Mouse (Mus musculus): ENCODE results near the gene Ccdc28b. TPM values are rescaled to one million over a fixed set of nuclear protein-coding genes. Genes with fewer than 3 reads are reported as not detected.

The Ccdc28b gene
- polyA plus RNA-seq, 1 experiment, result not detected

DNA sequence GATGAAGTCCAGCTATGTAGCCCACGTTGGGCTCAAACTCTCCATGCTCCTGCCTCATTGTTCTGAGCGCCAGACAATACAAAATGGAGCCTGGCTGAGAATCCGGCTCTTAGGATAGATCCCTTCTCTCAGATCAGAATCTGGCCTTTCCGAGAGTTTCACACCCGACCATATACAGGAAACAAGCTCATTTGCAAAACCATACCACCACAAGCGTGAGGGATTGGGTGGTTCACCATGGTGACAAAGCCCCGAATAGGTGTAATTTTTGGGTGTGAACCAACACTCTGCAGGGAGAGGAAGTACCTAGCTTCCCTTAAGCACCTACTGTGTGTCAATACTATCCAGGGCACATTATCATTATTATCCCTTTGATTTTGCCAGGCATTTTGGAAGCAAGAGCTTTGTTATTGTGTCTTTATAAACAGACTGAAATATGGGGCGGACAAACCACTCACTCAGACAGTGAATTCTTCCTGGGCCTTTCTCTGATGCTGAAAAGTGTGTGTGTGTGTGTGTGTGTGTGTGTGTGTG, 52.1 kb downstream of the Ccdc28b start:
- no peak overlapping the region for H3K27ac ChIP-seq (ENCODE audit: insufficient read depth, low read depth, low read length)
- no peak overlapping the region for H3K4me3 ChIP-seq (ENCODE audit: insufficient read depth, low read depth, low read length)
- H3K4me1 ChIP-seq (ENCODE audit: control insufficient read depth, insufficient read depth, low read length), result no peaks in the 10 kb centered on the region
- no peak for TF ChIP-seq POLR2A (IDR thresholded peaks at IDR 0.05; ENCODE audit: insufficient read depth, low read depth, low read length)
- TF ChIP-seq CTCF (IDR thresholded peaks at IDR 0.05; ENCODE audit: insufficient read depth, low read depth, low read length), result no peak
- 75% methylated on average over 8 of the region's 8 CpGs for WGBS

- no peak overlapping the region for H3K4me3 ChIP-seq (ENCODE audit: insufficient read depth, low read depth, low read length)
- no peak overlapping the region for H3K27ac ChIP-seq (ENCODE audit: insufficient read depth, low read depth, low read length)
- H3K4me1 ChIP-seq (ENCODE audit: control insufficient read depth, insufficient read depth, low read length), result no peaks in the 10 kb centered on the region
- 85% methylated on average over 6 of the region's 6 CpGs for WGBS
- no peak for TF ChIP-seq CTCF (IDR thresholded peaks at IDR 0.05; ENCODE audit: insufficient read depth, low read depth, low read length)
- TF ChIP-seq POLR2A (IDR thresholded peaks at IDR 0.05; ENCODE audit: insufficient read depth, low read depth, low read length), result no peak
Observed at GRCm38 (mm10) chr4:129570028-129570427, 53.7 kb downstream of the Ccdc28b start.

Other genes with a start within 250 kb of the Ccdc28b start
- not detected in 2 replicates for gene Zbtb8a, start 245.8 kb downstream of the Ccdc28b start, polyA plus RNA-seq (2012; ENCODE audit: insufficient read depth, insufficient read length, low replicate concordance, missing spikeins)
- not detected in 2 replicates for gene Zbtb8b, start 183.1 kb downstream of the Ccdc28b start, polyA plus RNA-seq (2012; ENCODE audit: insufficient read depth, insufficient read length, low replicate concordance, missing spikeins)
- gene Bsdc1, start 162.4 kb downstream of the Ccdc28b start, polyA plus RNA-seq (2012; ENCODE audit: insufficient read depth, insufficient read length, low replicate concordance, missing spikeins), result not detected in 2 replicates
- not detected in 2 replicates for gene Tssk3, start 132.9 kb downstream of the Ccdc28b start, polyA plus RNA-seq (2012; ENCODE audit: insufficient read depth, insufficient read length, low replicate concordance, missing spikeins)
- not detected in 2 replicates for gene Fam229a, start 132.8 kb downstream of the Ccdc28b start, polyA plus RNA-seq (2012; ENCODE audit: insufficient read depth, insufficient read length, low replicate concordance, missing spikeins)
- 192 TPM in 1 of 2 replicates, not detected in the other for gene Marcksl1, start 110.4 kb downstream of the Ccdc28b start, polyA plus RNA-seq (2012; ENCODE audit: insufficient read depth, insufficient read length, low replicate concordance, missing spikeins)
- not detected in 2 replicates for gene Hdac1, start 81.2 kb downstream of the Ccdc28b start, polyA plus RNA-seq (2012; ENCODE audit: insufficient read depth, insufficient read length, low replicate concordance, missing spikeins)
- gene Lck, start 50.3 kb downstream of the Ccdc28b start, polyA plus RNA-seq (2012; ENCODE audit: insufficient read depth, insufficient read length, low replicate concordance, missing spikeins), result 579 and 1,574 TPM in 2 replicates
- gene Fam167b, start 45.4 kb downstream of the Ccdc28b start, polyA plus RNA-seq (2012; ENCODE audit: insufficient read depth, insufficient read length, low replicate concordance, missing spikeins), result not detected in 2 replicates
- not detected in 2 replicates for gene Eif3i, start 23.3 kb downstream of the Ccdc28b start, polyA plus RNA-seq (2012; ENCODE audit: insufficient read depth, insufficient read length, low replicate concordance, missing spikeins)
- 500 TPM in 1 of 2 replicates, not detected in the other for gene Tmem234, start 23.3 kb downstream of the Ccdc28b start, polyA plus RNA-seq (2012; ENCODE audit: insufficient read depth, insufficient read length, low replicate concordance, missing spikeins)
- not detected in 2 replicates for gene Dcdc2b, start 9.7 kb downstream of the Ccdc28b start, polyA plus RNA-seq (2012; ENCODE audit: insufficient read depth, insufficient read length, low replicate concordance, missing spikeins)
- not detected in 2 replicates for gene Iqcc, start 4.8 kb downstream of the Ccdc28b start, polyA plus RNA-seq (2012; ENCODE audit: insufficient read depth, insufficient read length, low replicate concordance, missing spikeins)
- not detected in 2 replicates for gene Txlna, start 17.1 kb upstream of the Ccdc28b start, polyA plus RNA-seq (2012; ENCODE audit: insufficient read depth, insufficient read length, low replicate concordance, missing spikeins)
- gene Kpna6, start 48.8 kb upstream of the Ccdc28b start, polyA plus RNA-seq (2012; ENCODE audit: insufficient read depth, insufficient read length, low replicate concordance, missing spikeins), result not detected in 2 replicates
- gene Tmem39b, start 72.9 kb upstream of the Ccdc28b start, polyA plus RNA-seq (2012; ENCODE audit: insufficient read depth, insufficient read length, low replicate concordance, missing spikeins), result not detected in 2 replicates
- 153 and 170 TPM in 2 replicates for gene Khdrbs1, start 118.4 kb upstream of the Ccdc28b start, polyA plus RNA-seq (2012; ENCODE audit: insufficient read depth, insufficient read length, low replicate concordance, missing spikeins)
- gene Ptp4a2, start 187.3 kb upstream of the Ccdc28b start, polyA plus RNA-seq (2012; ENCODE audit: insufficient read depth, insufficient read length, low replicate concordance, missing spikeins), result 96.3 and 259 TPM in 2 replicates

All from olfactory bulb, adult 2 months (tissue).